Mouse (Mus musculus): ENCODE data around the gene Poln.

Gene Poln

DNA sequence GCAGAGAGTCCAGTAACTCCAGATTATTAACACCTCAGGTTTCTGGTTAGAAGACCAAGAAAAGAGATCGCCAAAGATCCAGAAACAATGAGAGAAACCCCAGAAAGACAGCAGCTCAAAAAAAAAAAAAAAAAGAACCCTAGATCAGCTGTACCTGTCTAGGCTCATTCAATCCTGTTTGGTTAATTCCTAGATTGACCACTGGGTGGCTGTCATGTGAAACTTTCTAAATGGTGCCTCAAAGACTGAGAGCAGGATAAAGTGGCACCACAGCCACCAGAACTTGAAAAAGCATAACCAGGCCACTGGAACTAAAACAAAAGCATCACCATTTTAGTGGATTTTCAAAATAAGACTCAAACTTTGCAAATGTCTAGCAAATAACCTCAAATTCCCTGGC is 71.9 kb downstream of the Poln start:
- DNase-seq (ENCODE audit: low spot score) = peak; percentile 63

DNA sequence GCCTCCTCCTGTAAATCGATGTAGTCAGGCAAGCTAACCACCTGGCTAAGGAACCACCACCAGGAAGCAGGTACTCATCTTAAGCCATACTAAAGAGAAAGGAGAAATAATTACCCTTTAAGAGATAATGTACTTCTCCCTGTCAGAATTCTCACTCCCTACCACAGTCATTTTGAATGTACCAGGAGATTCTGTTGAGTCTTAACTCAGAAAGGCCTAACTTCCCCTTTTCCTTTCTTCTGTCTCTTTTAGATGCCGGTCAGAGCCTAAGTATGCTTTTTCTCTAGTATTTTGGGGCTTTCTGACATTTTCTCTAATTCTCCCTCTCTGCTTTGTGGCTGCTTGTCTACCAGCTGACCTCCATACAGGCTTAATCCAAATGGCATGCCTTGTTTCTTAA is 76.2 kb downstream of the Poln start:
- DNase-seq (ENCODE audit: low spot score) = no peak

DNA sequence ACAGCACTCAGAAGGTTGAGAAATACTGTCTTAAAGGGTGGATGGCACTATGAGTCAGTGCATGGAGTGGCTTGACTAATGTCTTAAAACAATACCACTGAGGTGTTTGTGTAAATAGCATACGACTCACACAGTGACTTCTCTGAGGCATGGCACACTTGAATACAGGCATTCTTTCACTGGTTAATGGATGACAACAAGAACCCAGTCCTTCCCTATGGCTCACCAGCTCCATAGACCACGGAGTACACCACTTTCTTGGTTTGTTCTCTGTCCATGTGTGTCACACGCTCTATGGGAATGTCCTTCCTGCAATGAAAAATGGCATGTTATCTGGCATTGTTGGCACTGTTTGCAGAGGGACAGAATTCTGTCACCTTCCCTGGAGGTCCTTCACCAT is 136.7 kb downstream of the Poln start:
- no peak for DNase-seq (ENCODE audit: low spot score)

DNA sequence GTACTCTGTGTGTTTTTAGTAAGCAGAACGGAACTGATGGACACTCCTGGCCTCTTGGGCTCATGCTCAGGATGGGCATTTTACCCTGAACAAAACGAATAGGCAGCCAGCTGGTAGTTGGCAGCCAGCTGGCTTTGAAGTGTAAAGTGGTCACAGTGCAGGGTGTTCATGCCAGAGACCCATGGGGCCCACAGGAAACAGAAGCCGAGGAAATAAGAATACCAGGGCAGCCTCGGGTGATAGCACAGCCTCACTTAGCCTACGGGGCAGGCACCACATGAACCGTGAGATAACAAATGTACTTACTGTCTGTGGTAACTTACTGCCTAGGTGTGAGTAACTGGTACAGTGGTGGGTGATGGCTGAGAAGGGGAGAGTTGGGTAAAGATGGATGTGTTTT is 138.2 kb downstream of the Poln start:
- DNase-seq (ENCODE audit: low spot score) = no peak

DNA sequence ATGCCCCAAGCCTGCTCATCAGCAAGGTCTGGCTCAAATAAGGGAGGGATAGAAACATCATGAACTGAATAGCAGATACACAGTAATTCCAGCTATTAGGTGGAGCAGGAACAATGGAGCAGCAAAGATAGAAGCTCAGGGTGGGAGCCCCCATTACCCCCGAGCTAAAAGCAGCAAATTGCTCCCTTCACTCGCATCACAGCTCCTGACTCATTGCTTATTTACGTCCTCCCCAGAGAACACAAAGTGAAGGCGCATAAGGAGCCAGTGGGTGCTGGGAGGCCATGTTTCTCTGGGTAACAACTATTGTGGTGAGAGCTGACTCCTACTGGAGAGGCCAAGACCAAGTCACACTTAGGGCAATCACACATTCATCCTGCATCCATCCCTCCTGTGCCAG is 139.1 kb downstream of the Poln start:
- no peak for DNase-seq (ENCODE audit: low spot score)

DNA sequence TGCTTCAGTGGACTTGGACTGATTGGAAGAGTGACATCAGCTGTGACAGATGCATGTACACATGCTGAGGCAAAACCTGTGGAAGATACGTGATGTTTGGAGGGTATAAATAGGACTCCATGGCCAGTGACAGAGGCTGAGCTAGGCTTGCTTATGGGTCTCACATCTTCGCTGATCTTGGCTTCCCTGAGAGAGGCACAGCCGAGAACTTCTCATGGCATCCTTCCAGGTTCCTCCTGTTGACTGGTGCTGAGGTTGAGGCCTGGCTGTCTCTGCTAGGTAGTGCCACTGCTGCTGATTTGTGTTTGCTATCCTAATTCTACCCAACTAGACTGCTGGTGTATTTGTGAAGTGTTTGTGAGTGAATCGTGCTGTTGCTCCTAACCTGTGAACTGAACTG is 150.3 kb downstream of the Poln start:
- DNase-seq (ENCODE audit: low spot score) = no peak

DNA sequence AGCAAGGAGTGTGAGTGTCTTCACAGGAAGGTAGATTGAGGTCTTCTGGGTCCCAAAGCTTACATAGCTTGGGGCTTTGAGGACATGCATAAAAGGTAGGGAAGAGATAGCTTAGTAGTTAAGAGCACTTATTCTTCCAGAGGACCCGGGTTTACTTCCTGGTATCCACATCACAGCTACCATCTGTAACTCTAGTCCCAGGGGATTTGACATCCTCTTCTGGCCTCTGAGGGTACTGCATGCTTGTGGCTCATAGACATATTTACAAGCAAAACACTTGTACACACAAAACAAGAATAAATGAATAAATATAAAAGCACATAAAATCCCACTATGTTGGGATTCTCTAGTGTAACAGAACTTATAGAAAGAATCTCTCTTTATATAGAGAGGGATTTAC is 154.6 kb downstream of the Poln start:
- DNase-seq (ENCODE audit: low spot score) = no peak

DNA sequence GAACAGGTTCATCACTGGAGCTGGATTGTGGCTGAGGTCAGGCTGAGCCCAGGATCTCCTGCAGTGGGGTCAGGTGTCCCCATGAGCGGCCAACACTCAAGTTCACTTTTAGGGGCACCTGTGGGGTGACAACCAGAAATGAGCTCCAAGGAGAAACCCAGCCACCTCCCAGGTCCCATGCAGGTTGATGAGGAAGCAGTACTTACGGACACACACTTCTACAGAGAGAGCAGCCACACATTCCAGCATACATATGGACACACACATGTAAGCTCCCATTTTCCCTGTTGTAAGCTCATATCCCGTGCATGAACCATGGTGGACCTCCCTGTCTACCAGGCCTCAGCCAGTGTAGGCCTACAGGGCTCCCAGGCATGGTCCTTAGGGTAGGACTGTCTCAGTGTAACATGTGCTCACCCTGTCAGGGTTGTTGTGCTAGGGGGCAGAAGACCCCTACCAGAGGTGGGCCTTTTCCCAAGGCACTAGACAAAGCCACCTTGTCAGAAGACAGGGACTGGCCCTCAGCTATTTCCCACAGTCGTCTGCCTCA is 161.8 kb downstream of the Poln start:
- DNase-seq (ENCODE audit: low spot score) = no peak

DNA sequence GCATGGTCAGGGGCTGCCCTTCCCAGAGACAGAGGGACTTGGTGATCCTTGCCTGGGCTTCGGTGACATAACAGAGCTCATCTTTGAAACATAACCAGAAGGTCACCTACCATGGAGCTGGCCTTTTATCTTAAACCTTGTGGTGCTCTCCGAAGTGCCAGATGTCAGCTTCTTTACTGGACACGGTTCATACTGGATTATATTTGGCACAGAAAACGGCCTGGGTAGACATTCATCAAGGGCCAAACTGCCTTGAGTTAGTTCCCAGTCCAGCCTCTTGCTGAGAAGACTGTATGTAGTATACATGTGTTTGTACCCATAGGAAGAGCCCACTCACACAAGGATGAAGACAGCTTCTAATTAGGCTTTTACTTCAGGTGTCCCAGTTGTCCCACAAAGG is 162.4 kb downstream of the Poln start:
- no peak for DNase-seq (ENCODE audit: low spot score)

DNA sequence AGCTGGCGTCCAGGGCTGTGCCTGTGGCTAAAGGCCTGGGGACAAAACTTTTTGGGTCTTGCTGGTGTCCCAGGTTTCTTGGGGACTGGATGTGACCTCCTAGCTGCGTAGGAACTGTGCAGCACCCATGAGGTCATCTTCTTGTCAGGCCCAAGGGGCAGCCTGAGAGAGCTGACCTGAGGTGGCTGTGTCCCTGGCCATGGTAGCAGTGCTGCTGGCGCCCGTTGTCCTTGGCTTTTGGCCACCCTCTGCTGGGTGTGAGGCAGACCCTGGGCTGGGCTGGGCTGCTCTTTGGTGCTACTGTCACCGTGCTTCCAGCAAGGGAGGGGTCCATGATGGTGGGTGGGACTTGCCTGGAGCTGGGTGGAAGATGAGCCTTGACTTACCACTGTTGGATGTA is 164.6 kb downstream of the Poln start:
- no peak for DNase-seq (ENCODE audit: low spot score)

DNA sequence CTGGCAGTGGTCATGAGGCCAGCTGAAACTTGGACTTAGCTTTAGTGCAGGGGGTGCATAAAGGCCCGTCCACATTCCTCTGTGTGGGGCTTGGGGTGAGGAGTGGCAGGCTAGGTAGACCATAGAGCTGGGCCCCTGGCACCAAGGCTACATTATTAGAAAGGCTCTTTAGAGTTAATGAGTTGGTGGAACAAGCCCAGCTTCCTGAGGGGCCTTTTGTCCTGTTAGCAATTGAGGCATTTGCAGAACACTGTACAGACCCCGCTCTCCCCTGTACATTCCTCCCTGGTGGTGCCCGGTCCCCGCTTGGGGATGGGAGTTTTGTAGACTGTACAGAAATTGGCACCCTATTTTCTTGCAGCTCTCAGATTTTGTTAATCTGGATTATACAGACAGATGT is 166.6 kb downstream of the Poln start:
- no peak for DNase-seq (ENCODE audit: low spot score)

DNA sequence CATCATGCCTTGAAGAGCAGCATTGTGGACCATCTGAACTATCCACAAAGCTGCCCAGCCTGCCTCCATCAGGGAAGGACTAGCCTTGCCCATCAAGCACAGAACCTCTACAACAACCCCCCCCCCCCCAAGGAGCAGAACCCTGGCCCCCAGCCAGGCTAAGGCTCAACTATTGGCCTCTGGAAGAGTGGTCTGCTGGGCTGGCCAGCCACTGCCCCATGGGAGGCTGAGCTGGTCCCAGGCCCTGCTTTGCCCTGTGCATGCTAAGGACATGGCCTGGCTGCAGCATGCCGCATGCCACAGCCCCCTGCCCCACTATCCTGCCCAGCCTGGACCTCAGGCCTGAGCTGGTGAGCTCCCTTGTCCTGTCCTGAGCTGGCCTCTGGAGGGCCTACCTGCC is 167.8 kb downstream of the Poln start:
- DNase-seq (ENCODE audit: low spot score) = no peak

DNA sequence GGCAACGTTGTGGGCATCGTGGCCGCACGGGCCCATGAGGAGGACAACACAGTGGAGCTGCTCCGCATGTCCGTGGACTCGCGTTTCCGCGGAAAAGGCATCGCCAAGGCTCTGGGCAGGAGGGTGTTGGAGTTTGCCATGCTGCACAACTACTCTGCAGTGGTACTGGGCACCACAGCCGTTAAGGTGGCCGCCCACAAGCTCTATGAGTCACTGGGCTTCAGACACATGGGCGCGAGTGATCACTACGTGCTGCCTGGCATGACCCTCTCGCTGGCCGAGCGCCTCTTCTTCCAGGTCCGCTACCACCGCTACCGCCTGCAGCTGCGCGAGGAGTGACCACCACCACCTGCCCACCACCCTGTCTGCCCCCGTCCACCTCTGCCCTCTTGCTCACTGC is 168.4 kb downstream of the Poln start:
- no peak for DNase-seq (ENCODE audit: low spot score)

DNA sequence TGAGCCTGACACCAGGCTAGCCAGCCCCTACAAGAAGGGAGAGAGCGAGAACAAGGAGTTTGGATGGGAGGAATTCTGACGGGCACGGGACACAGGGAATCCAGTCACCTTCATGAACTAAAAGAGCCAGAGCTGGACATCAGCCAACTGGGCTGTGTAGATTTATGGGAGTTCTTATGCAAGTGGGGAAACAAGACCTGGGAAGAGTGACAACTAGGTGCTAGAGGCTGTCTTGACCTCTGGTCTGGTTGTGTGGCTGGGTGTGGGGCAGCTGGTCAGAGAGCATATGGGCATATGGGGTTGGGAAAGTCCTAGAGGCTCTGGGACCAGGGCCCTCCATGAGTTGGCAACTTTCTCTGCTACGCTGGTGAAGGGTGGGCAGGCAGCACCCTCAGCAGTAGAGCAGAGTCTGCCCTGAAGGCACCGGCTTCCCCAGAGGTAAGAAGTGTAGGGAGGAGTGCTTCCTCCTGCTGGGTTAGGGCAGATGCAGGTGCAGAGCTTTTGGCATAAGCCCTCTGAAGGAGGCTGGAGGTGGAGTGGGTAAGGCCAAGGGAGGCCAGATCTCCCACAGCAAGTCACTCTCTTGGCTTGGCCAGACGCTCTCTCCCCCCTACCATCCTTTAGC is 169.7 kb downstream of the Poln start:
- DNase-seq (ENCODE audit: low spot score) = no peak

DNA sequence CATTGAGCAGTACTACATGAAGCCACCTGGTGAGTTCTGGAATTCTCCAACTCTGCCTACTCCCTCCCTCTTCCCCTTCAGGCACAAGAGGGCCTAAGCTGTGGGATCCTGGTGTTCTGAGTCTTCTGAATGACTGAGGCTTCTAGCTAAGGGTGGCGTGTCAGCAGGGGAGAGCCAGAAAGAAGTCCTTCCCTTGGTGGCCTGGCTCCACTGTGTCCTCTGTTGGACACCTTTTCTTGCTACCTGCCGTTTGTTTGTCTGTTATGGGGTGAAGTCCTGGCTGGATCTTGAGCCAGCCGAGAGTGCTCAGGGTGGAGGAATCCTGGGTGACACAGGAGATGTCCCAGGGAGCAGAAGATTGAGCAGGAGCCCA is 170.8 kb downstream of the Poln start:
- no peak for DNase-seq (ENCODE audit: low spot score)

DNA sequence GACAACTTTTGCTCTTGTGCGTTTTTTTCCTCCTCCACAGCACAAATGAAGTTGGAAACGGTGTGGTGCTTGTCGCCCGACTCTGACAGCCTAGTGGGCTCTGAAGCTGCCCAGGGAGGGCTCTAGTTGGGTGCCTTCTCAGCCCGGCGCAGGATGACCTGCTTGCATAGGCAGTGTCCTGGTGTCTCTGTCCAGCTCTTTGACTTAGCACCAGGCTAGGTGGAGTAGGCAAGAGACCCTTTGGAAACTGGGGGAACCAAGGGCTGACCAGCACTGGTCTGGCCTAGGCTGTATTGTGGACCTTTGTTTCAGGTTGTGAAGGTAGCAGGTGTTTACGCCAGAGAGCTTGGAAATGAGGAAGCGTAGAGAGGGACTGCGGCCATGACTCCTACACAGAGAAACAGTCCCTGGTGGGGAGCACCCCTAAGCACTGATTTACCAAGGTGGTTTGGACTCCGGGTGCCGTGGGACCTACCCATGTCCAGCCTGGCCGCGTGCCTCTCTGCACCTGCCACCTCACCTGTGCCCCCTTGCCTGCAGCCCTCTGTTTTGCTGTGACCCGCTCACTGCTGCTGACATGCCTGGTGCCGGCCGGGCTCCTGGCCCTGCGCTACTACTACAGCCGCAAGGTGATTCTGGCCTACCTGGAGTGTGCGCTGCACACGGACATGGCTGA is 171.3 kb downstream of the Poln start:
- no peak for DNase-seq (ENCODE audit: low spot score)

DNA sequence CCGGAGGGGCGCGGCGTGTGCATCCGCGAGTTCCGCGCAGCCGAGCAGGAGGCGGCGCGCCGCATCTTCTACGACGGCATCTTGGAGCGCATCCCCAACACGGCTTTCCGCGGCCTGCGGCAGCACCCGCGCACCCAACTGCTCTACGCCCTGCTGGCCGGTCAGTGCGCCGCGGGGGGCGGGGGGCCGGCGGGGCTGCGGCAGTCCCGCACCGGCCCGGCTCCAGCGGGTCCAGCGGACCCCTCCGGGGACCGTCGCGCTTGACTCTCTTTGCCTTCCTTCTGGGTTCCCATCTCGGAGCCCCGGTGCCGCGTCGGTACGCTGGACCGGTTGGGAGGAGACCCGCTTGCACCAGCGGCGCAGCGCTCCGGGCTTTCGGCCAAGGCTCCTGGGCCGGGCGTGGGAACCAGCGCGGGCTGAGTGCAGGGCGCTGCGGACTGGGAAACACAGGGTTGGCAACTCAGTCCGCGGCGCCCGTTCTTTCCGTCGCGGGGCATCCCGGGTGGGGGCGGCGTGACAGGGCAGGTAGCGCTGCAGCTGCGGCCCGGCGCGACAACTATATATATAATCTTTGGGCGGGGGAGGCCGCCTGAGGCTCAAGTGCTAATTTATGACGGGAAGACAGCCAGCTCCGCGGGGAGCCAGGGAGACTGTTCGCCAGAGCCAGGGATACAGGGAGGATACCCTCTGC is 172.1 kb downstream of the Poln start:
- peak; percentile 37 for DNase-seq (ENCODE audit: low spot score)

DNA sequence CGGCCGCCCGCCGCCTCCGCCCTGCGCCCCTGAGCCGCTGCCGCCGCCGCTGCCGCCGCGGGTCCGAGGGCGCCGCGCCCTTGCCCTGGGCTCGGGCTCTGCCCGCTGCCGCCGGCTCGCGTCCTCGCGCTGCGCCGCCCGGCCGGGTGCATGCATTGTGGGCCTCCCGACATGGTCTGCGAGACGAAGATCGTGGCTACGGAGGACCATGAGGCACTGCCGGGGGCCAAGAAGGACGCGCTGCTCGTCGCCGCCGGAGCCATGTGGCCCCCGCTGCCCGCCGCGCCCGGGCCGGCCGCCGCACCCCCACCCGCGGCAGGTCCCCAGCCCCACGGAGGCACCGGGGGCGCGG is 172.6 kb downstream of the Poln start:
- DNase-seq (ENCODE audit: low spot score) = no peak

DNA sequence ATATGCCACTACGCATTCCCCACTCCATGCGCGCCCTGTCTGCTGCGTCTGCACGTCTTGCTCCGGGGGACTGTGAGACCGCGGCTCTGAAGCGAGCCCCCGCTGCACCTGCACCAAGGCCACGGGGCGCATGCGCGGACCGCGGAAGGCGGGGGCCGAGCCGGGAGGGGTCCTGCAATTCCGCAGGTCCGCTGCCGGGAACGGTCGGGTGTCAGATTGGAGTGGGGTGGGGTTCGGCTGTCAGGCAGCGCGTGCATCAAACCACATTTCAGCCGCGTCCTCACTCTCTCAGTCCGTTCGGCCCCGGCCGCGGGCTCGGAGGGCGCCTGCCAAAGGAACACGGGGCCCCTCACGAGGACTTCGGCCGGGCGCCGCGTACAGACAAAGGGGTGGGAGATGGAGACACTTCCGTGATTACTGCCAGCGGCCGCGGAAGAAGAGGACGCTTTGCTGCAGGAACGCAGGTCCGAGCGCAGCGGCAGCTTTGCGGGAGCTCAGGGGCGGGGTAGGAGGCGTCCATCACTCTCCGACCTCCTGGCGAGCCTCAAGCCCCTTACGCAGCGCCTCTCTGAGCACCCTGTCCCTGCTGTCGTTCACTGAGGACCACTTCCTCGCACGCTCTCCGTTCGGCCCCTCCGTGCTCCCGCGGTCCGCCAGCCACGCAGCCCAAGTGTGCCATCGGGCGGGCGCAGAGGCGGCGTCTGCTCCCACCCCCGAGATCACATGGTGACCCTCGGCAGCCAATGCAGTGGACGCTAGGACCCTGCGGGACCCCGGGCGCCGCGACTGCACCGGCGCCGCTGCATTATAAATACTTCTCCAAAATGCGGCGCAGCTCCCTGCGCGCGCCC is 173.2 kb downstream of the Poln start, which contains the start of gene Nat8l:
TSS of gene Nat8l (plus strand) at position 142 of the 851 bp plus-strand sequence.
- peak; percentile 40 for DNase-seq (ENCODE audit: low spot score)

DNA sequence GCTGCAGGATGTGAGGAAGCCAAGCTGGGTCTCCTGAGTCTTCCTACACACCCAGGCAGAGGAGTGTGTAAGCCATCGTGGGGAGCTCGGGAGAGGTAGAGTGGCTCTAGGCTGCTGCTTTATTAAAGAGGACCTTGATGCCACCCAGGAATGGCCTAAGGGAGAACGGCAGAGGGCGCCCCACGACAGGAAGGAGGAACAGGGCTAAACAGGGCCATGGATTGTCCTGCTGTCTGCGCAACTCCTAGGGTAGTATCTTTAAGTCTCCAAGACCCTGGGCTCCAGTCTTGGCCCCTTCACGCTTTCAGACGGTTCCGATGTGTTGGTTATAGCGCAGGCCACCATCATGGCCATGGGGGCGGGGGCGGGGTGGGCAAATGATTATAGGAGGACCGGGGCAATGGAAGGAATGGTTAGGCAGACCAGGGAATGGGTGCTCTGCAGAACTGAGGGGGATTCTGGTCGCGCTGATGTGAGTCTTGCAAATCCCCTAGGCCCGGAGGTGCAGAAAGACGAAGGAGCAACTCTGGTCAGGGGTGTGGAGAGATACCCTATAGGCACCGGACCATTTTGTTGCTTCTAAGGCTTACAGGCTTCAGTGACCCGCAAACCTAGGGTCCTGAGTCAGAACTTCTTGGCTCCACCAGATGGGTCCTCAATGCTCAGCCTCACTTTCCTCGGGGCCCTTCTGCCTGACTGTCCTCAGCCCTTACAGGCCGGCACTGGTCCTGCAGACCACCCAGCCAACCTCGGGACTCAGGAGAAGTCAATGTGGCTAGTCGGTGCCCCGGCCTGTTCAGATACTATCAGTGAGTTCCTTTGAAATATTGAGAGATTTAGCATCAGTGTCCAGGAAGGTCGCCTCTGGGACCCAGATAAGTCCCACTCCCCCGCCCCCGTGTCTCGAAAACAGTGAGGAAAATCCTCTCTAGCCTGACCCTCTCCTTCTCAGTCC is 174.3 kb downstream of the Poln start:
- no peak for DNase-seq (ENCODE audit: low spot score)

Measured in MN1 (cell line).